Mouse (Mus musculus): ENCODE data around the gene Zfp652. TPM values are rescaled to one million over a fixed set of nuclear protein-coding genes. Genes with fewer than 3 reads are reported as not detected.

Gene Zfp652
- total RNA-seq, 1 experiment from 2014 or later, result 26.4 TPM

Other genes starting within 250 kb of the Zfp652 start
- not detected in 2 replicates for gene Nxph3, start 198.1 kb upstream of the Zfp652 start, total RNA-seq (2017)
- gene Ngfr, start 124.9 kb upstream of the Zfp652 start, total RNA-seq (2017), result not detected in 2 replicates
- gene Phb, start 45.7 kb upstream of the Zfp652 start, total RNA-seq (2017), result 76.0 and 90.7 TPM in 2 replicates
- 1.6 and 1.7 TPM in 2 replicates for gene B130006D01Rik, start 10.9 kb downstream of the Zfp652 start, total RNA-seq (2017)
- gene Phospho1, start 111.8 kb downstream of the Zfp652 start, total RNA-seq (2017), result 3.9 and 4.8 TPM in 2 replicates
- gene Gngt2, start 124.5 kb downstream of the Zfp652 start, total RNA-seq (2017), result 12.0 and 33.3 TPM in 2 replicates
- gene Abi3, start 129.8 kb downstream of the Zfp652 start, total RNA-seq (2017), result 8.7 and 16.0 TPM in 2 replicates
- gene B4galnt2, start 202.2 kb downstream of the Zfp652 start, total RNA-seq (2017), result 1.3 TPM in 1 of 2 replicates, not detected in the other